Mouse (Mus musculus): ENCODE measurements around the gene Zan.

Zan gene

DNA sequence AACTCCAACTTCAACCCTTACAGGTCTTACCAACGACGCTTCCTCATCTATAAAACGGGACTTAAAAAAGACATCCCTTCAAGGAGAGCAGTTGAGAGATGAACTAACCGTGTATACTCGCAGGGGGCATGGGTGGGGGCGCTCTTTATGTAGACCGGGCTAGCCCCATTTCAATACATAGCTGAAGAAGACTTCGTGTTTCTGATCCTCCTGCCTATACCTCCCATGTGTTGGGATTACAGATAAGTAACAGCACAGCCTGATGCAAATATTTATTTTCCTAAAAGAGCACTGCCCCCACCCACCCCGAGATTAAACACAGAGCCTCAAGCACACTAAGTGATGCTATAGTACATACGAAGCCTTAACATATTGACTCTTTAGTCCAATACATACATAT is 142.5 kb downstream of the Zan start:
- no peak for DNase-seq (ENCODE audit: low read depth, low spot score)

DNA sequence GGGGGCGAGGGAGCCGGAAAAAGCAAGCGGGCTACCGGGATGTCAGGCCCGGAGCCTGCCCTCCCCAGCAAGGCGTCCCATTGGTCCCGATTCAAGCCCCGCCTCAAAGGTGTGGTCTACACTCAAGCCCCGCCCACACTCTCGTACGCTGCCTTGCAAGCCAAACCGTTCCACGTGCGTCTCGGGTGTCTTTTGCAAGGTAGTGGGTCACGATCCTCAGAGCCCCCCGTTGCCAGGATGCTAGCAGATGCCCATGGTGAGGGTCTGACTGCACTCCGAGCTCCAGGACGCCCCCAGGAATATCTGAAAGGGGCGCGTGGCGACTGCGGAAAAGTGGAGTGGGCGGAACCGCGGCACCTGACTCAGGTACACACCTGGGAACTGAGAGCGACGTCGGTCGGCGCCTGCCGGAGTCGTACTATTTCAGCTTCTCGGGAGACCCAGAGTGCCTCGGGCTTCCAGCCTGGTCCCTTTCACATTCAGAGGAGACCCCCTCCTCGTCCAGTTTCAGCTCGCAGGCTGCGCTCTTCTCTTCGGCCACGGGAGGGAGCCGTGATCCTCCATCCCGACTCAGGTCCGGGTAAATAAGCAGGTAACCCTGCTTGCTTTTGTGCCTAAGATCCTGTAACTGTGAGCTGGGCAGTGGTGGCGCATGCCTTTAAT is 143.2 kb downstream of the Zan start, which contains the start of gene Slc12a9:
Gene Slc12a9 (minus strand): TSS at position 86 of the 663 bp plus-strand sequence.
- peak; percentile 90 for DNase-seq (ENCODE audit: low read depth, low spot score)

DNA sequence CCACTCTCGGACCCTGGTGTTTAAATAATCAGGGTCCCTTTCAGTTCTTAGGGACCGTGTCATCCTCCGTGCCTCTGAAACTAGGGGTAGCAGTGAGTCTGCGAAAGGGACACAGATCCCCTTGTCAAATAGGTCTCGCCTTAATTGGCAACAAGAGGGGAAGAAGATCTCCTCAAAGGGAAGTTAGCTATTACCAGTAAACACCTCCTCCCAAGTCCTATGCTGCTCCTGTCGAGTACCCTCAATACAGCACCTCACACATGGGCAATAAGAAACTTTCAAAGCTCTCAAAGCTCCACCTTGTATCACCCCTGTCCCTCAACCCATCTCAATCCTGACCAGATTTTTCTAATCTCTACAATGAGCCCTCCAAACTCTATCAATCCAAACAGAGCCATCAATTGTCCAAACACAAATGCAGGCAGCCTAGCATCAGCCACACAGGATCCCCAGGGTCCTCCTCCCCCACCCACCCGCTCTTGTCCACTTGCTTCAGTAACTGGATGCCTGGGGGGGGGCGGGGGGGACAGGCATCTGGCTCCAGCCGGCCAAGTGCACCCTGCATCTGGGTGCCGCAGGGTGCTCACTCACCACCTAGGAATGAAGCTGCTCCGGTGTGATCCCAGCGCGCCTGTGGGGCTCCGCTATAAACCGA is 143.9 kb downstream of the Zan start:
- DNase-seq (ENCODE audit: low read depth, low spot score), result no peak

DNA sequence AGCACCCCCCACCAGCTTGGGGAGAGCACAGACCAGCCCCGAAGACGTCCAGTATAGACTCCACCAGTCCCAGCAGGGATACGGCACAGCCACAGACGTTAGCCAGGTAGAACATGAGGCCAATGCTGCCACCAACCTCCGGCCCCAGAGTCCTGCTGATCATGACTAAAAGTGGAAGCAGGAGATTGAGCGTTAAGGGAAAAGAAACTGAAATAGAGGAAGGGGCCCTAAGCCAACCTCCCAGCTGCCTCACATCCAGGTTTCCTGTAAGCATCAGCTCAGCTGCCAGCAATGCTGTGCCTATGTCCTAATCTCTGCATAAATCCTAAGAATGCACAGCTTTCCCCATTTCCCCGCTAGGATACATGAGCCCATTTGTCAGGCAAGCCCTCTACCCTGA is 146.0 kb downstream of the Zan start:
- no peak for DNase-seq (ENCODE audit: low read depth, low spot score)
